Mouse (Mus musculus): Measurements from ENCODE around the gene Olfr782. TPM values are rescaled to one million over a fixed set of nuclear protein-coding genes. Genes with fewer than 3 reads are reported as not detected.
"Not testable (repeated sequence)": the region's sequence is repeated elsewhere in the genome, so short reads cannot be mapped to it uniquely, and the experiment has no call there.

Olfr782 gene
- polyA plus RNA-seq, 1 experiment = not detected

DNA sequence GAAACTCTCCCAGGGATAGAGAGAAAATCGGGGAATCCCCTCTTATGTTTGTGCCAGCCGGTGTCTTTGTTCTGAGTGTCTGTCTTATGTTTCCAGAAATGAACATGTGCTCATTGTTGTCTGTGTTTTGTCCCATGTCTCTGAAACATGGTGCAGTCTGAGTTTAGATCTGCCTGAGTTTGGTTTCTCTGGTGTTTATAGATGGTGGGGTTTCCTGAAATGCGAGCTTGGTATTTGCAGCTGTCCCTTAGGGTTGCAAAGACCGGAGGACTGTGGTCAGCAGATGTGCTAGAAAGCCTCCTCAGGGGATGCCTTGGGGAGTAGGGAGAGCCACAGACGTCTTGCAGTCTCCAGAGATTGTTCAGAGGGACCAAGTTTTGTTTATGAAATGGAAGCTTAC, 8.7 kb downstream of the Olfr782 start:
- H3K27me3 ChIP-seq (ENCODE audit: control insufficient read depth, insufficient read depth, insufficient read length) = no peaks in the 10 kb centered on the region
- no peaks in the 10 kb centered on the region for H3K79me2 ChIP-seq (ENCODE audit: control insufficient read depth, insufficient read depth)
- H3K36me3 ChIP-seq (ENCODE audit: control insufficient read depth, insufficient read depth) = no peaks in the 10 kb centered on the region
- H3K4me3 ChIP-seq = no peak overlapping the region
- no peak for TF ChIP-seq POLR2AphosphoS2 (IDR thresholded peaks at IDR 0.05; ENCODE audit: insufficient read length, low read depth)
- TF ChIP-seq MYOG (IDR thresholded peaks at IDR 0.05; ENCODE audit: control insufficient read depth in 1 of 3, insufficient read depth in 1 of 3, insufficient read length in 2 of 3, low read depth in 2 of 3) = peak in 1 of 3 experiments; percentile 45
- TF ChIP-seq TCF12 (IDR thresholded peaks at IDR 0.05; ENCODE audit: insufficient read depth, poor library complexity, severe bottlenecking) = peak; percentile 38
- TF ChIP-seq USF1 (IDR thresholded peaks at IDR 0.05; ENCODE audit: low read depth) = no peak
- no peak for TF ChIP-seq REST (IDR thresholded peaks at IDR 0.05; ENCODE audit: insufficient read depth, insufficient read length)
- peak in 2 of 3 experiments; percentile 40 to 50 for TF ChIP-seq MYOD1 (IDR thresholded peaks at IDR 0.05; ENCODE audit: control insufficient read depth in 1 of 3, insufficient read length in 2 of 3, low read depth in 2 of 3)
- no peak for TF ChIP-seq POLR2A (IDR thresholded peaks at IDR 0.05; ENCODE audit: insufficient read length, low read depth)
- TF ChIP-seq E2F4 (IDR thresholded peaks at IDR 0.05; ENCODE audit: insufficient read depth) = no peak
- H3ac ChIP-seq (ENCODE audit: control insufficient read depth, insufficient read length) = no peak overlapping the region
- H3K4me2 ChIP-seq (ENCODE audit: low read depth) = peak overlapping the region; percentile 44

GRCm38 (mm10) chr10:129374051-129374450, 25.4 kb downstream of the Olfr782 start:
- not testable (repeated sequence) for H3K36me3 ChIP-seq (ENCODE audit: control insufficient read depth, insufficient read depth); H3K27me3 ChIP-seq (ENCODE audit: control insufficient read depth, insufficient read depth, insufficient read length); H3K79me2 ChIP-seq (ENCODE audit: control insufficient read depth, insufficient read depth); H3ac ChIP-seq (ENCODE audit: control insufficient read depth, insufficient read length)
- H3K4me2 ChIP-seq (ENCODE audit: low read depth) = peak overlapping the region; percentile 61
- H3K4me3 ChIP-seq = peak overlapping the region; percentile 18

- no peak for TF ChIP-seq MAX (IDR thresholded peaks at IDR 0.05; ENCODE audit: low read depth)
- TF ChIP-seq REST (IDR thresholded peaks at IDR 0.05; ENCODE audit: insufficient read depth, insufficient read length) = no peak
- no peak for TF ChIP-seq SRF (IDR thresholded peaks at IDR 0.05; ENCODE audit: control insufficient read depth, insufficient read length, low read depth)
- no peak for TF ChIP-seq POLR2AphosphoS2 (IDR thresholded peaks at IDR 0.05; ENCODE audit: insufficient read length, low read depth)
- TF ChIP-seq TCF12 (IDR thresholded peaks at IDR 0.05; ENCODE audit: insufficient read depth, poor library complexity, severe bottlenecking) = no peak
- no peak for TF ChIP-seq MYOG (IDR thresholded peaks at IDR 0.05; ENCODE audit: control insufficient read depth in 1 of 3, insufficient read depth in 1 of 3, insufficient read length in 2 of 3, low read depth in 2 of 3)
- no peak for TF ChIP-seq MYOD1 (IDR thresholded peaks at IDR 0.05; ENCODE audit: control insufficient read depth in 1 of 3, insufficient read length in 2 of 3, low read depth in 2 of 3)
- TF ChIP-seq POLR2A (IDR thresholded peaks at IDR 0.05; ENCODE audit: insufficient read length, low read depth) = no peak
- TF ChIP-seq USF1 (IDR thresholded peaks at IDR 0.05; ENCODE audit: low read depth) = no peak
- TF ChIP-seq TCF3 (IDR thresholded peaks at IDR 0.05; ENCODE audit: insufficient read length, low read depth) = no peak
- no peak for TF ChIP-seq E2F4 (IDR thresholded peaks at IDR 0.05; ENCODE audit: insufficient read depth)
- no peak for TF ChIP-seq CEBPB (IDR thresholded peaks at IDR 0.05; ENCODE audit: insufficient read depth, poor library complexity, severe bottlenecking)
- Histone ChIP-seq H3K4me3 (no peak within 1 kb of the TSS), H3K79me2 (ENCODE audit: control insufficient read depth, insufficient read depth) (no peaks in the 10 kb centered on the region), H3K4me2 (ENCODE audit: low read depth) (no peak within 1 kb of the TSS), H3ac (ENCODE audit: control insufficient read depth, insufficient read length) (no peak within 1 kb of the TSS), H3K27me3 (ENCODE audit: control insufficient read depth, insufficient read depth, insufficient read length) (no peaks in the 10 kb centered on the region), H3K36me3 (ENCODE audit: control insufficient read depth, insufficient read depth) (no peaks in the 10 kb centered on the region)
Observed at GRCm38 (mm10) chr10:129383783-129384182, 35.1 kb downstream of the Olfr782 start, which contains the start of gene Olfr784. Gene Olfr784 (plus strand): TSS chr10:129384083.

- Histone ChIP-seq H3K4me3 (no peak overlapping the region), H3K4me2 (ENCODE audit: low read depth) (no peak overlapping the region), H3K79me2 (ENCODE audit: control insufficient read depth, insufficient read depth) (no peaks in the 10 kb centered on the region), H3ac (ENCODE audit: control insufficient read depth, insufficient read length) (no peak overlapping the region), H3K27me3 (ENCODE audit: control insufficient read depth, insufficient read depth, insufficient read length) (no peaks in the 10 kb centered on the region), H3K36me3 (ENCODE audit: control insufficient read depth, insufficient read depth) (no peaks in the 10 kb centered on the region)
- TF ChIP-seq USF1 (IDR thresholded peaks at IDR 0.05; ENCODE audit: low read depth) = no peak
Observed at GRCm38 (mm10) chr10:129400892-129401291, 52.2 kb downstream of the Olfr782 start.

Other genes starting within 250 kb of the Olfr782 start
- gene Olfr768, start 249.5 kb upstream of the Olfr782 start, polyA plus RNA-seq (2012; fragmentation: generic; extraction: Trizol) = 0.01 TPM
- 0.04 TPM for gene Olfr769, start 231.0 kb upstream of the Olfr782 start, polyA plus RNA-seq (2012; fragmentation: generic; extraction: Trizol)
- not detected for gene Olfr770, start 209.9 kb upstream of the Olfr782 start, polyA plus RNA-seq (2012; fragmentation: generic; extraction: Trizol)
- not detected for gene Olfr771, start 184.1 kb upstream of the Olfr782 start, polyA plus RNA-seq (2012; fragmentation: generic; extraction: Trizol)
- gene Olfr772, start 170.9 kb upstream of the Olfr782 start, polyA plus RNA-seq (2012; fragmentation: generic; extraction: Trizol) = not detected
- gene Olfr773, start 161.4 kb upstream of the Olfr782 start, polyA plus RNA-seq (2012; fragmentation: generic; extraction: Trizol) = not detected
- not detected for gene Olfr774, start 112.6 kb upstream of the Olfr782 start, polyA plus RNA-seq (2012; fragmentation: generic; extraction: Trizol)
- not detected for gene Olfr775, start 100.4 kb upstream of the Olfr782 start, polyA plus RNA-seq (2012; fragmentation: generic; extraction: Trizol)
- not detected for gene Olfr776, start 89.7 kb upstream of the Olfr782 start, polyA plus RNA-seq (2012; fragmentation: generic; extraction: Trizol)
- gene Olfr777, start 77.4 kb upstream of the Olfr782 start, polyA plus RNA-seq (2012; fragmentation: generic; extraction: Trizol) = not detected
- not detected for gene Olfr780, start 30.7 kb upstream of the Olfr782 start, polyA plus RNA-seq (2012; fragmentation: generic; extraction: Trizol)
- gene Olfr781, start 20.0 kb upstream of the Olfr782 start, polyA plus RNA-seq (2012; fragmentation: generic; extraction: Trizol) = not detected
- 0.02 TPM for gene Olfr784, start 35.2 kb downstream of the Olfr782 start, polyA plus RNA-seq (2012; fragmentation: generic; extraction: Trizol)
- gene Olfr785, start 56.6 kb downstream of the Olfr782 start, polyA plus RNA-seq (2012; fragmentation: generic; extraction: Trizol) = not detected
- gene Olfr786, start 78.5 kb downstream of the Olfr782 start, polyA plus RNA-seq (2012; fragmentation: generic; extraction: Trizol) = not detected
- not detected for gene Olfr787, start 113.0 kb downstream of the Olfr782 start, polyA plus RNA-seq (2012; fragmentation: generic; extraction: Trizol)
- not detected for gene Olfr788, start 122.1 kb downstream of the Olfr782 start, polyA plus RNA-seq (2012; fragmentation: generic; extraction: Trizol)
- not detected for gene Olfr789, start 135.9 kb downstream of the Olfr782 start, polyA plus RNA-seq (2012; fragmentation: generic; extraction: Trizol)
- gene Olfr790, start 149.6 kb downstream of the Olfr782 start, polyA plus RNA-seq (2012; fragmentation: generic; extraction: Trizol) = not detected
- not detected for gene Olfr791, start 172.9 kb downstream of the Olfr782 start, polyA plus RNA-seq (2012; fragmentation: generic; extraction: Trizol)
- gene Olfr792, start 190.3 kb downstream of the Olfr782 start, polyA plus RNA-seq (2012; fragmentation: generic; extraction: Trizol) = not detected
- gene Olfr794, start 218.8 kb downstream of the Olfr782 start, polyA plus RNA-seq (2012; fragmentation: generic; extraction: Trizol) = not detected

Measured in myocyte (in vitro differentiated cells).